Mouse (Mus musculus): ENCODE measurements at regions not wholly inside any gene's neighbourhood (a gene's known extent, or its start where the extent isn't known, plus 50 kb on each side); places are given as distances from the start of the nearest gene placed in this dataset.

GRCm38 (mm10) chr12:17089710-17090339, 78.3 kb upstream of the 2410004P03Rik start:
- Histone ChIP-seq H3K4me3 (ENCODE audit: low read length) (no peak overlapping the region), H3K9me3 (ENCODE audit: low read length) (no peaks in the 10 kb centered on the region), H3K9ac (replicated peaks; ENCODE audit: low read length) (no peak overlapping the region), H3K4me1 (ENCODE audit: insufficient read depth, low read length) (no peaks in the 10 kb centered on the region), H3K27ac (ENCODE audit: low read length) (no peak overlapping the region), H3K27me3 (ENCODE audit: insufficient read depth, low read length) (no peaks in the 10 kb centered on the region), H3K4me2 (replicated peaks; ENCODE audit: low read depth, low read length) (0 out of 2 replicates have a peak overlapping the region, but pooled peaks have one; percentile 6), H3K36me3 (ENCODE audit: insufficient read depth, low read length) (no peaks in the 10 kb centered on the region)
- WGBS, result 40% methylated on average over 7 of the region's 7 CpGs
- ATAC-seq (ENCODE audit: low FRiP score, low TSS enrichment), result peak; percentile 66; the same call in 1 of the 2 replicates

GRCm38 (mm10) chr12:17087388-17087787, 75.9 kb upstream of the 2410004P03Rik start:
- H3K4me2 ChIP-seq (replicated peaks; ENCODE audit: low read depth, low read length), result no peak overlapping the region
- no peaks in the 10 kb centered on the region for H3K27me3 ChIP-seq (ENCODE audit: insufficient read depth, low read length)
- H3K27ac ChIP-seq (ENCODE audit: low read length), result no peak overlapping the region
- no peak for ATAC-seq (ENCODE audit: low FRiP score, low TSS enrichment)
- H3K4me1 ChIP-seq (ENCODE audit: insufficient read depth, low read length), result no peaks in the 10 kb centered on the region
- H3K4me3 ChIP-seq (ENCODE audit: low read length), result no peak overlapping the region
- 61% methylated on average over 3 of the region's 3 CpGs for WGBS
- no peak overlapping the region for H3K9ac ChIP-seq (replicated peaks; ENCODE audit: low read length)
- H3K9me3 ChIP-seq (ENCODE audit: low read length), result no peaks in the 10 kb centered on the region
- H3K36me3 ChIP-seq (ENCODE audit: insufficient read depth, low read length), result no peaks in the 10 kb centered on the region

DNA sequence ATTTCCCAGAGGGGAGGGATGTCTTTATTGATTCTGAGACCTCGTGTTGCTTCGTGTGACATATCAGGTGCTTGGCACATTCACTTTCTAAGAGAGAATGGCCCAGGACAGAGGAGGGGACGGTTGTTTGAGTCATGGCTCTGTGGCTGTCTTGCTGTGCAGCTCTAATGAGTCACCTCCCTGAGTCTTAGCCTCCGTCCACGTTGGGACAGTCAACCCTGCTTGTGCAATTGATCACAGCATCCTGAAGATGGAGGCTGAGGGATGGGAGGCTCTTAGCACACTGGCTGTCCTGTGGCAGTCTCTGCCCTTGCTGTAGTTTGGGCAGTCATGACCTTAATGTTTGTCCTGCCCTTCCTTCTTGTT, 73.7 kb upstream of the 2410004P03Rik start:
- ATAC-seq (ENCODE audit: low FRiP score, low TSS enrichment), result no peak
- Histone ChIP-seq H3K4me3 (ENCODE audit: low read length) (no peak overlapping the region), H3K27me3 (ENCODE audit: insufficient read depth, low read length) (no peaks in the 10 kb centered on the region), H3K36me3 (ENCODE audit: insufficient read depth, low read length) (no peaks in the 10 kb centered on the region), H3K4me2 (replicated peaks; ENCODE audit: low read depth, low read length) (no peak overlapping the region), H3K9ac (replicated peaks; ENCODE audit: low read length) (no peak overlapping the region), H3K9me3 (ENCODE audit: low read length) (no peaks in the 10 kb centered on the region), H3K27ac (ENCODE audit: low read length) (no peak overlapping the region), H3K4me1 (ENCODE audit: insufficient read depth, low read length) (no peaks in the 10 kb centered on the region)
- 71% methylated on average over 5 of the region's 5 CpGs for WGBS

- 74% methylated on average over 9 of the region's 9 CpGs for WGBS
- Histone ChIP-seq H3K27me3 (ENCODE audit: insufficient read depth, low read length) (no peaks in the 10 kb centered on the region), H3K9ac (replicated peaks; ENCODE audit: low read length) (no peak overlapping the region), H3K4me1 (ENCODE audit: insufficient read depth, low read length) (no peaks in the 10 kb centered on the region), H3K9me3 (ENCODE audit: low read length) (no peaks in the 10 kb centered on the region), H3K4me3 (ENCODE audit: low read length) (no peak overlapping the region), H3K27ac (ENCODE audit: low read length) (no peak overlapping the region), H3K36me3 (ENCODE audit: insufficient read depth, low read length) (no peaks in the 10 kb centered on the region), H3K4me2 (replicated peaks; ENCODE audit: low read depth, low read length) (no peak overlapping the region)
- ATAC-seq (ENCODE audit: low FRiP score, low TSS enrichment), result no peak
Measured at GRCm38 (mm10) chr12:17084499-17085208, 73.1 kb upstream of the 2410004P03Rik start.

DNA sequence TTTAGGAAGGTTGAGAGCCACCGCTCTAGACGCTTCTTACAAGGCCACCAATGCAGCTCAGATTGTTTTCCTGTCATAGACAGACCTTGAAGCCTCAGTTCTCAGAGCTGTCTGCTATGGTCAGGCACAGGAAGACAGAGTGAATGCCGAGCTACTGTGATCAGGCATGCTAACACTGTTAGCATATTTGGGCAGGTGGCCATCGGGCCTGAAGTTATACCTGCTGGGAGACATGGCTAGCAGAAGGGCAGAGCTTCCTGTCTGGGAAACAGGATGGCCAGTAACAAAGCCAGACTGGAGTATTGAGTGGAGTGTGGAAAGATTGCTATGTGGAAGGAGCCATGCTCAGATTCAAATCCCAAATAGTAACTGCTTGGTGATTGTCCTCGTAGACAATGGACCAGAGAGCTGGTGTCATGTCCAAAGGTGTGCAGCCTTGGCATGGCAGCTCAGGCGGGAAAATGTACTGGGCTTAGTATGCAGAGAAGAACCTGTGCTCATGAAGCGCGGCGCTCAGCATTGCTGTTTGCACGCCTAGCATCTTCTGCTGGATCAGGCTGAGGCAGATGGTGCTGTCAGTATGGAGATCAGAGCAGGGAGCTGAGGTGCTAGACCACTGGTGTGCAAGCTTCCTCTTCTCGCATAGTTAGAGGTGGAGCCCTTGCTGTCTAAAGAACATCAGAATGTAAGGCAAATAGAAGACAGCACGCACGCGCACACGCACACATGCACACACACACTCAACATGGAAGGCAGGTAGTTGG, 60.3 kb upstream of the 2410004P03Rik start:
- H3K4me2 ChIP-seq (replicated peaks; ENCODE audit: low read depth, low read length), result no peak overlapping the region
- H3K9ac ChIP-seq (replicated peaks; ENCODE audit: low read length), result no peak overlapping the region
- no peaks in the 10 kb centered on the region for H3K4me1 ChIP-seq (ENCODE audit: insufficient read depth, low read length)
- no peaks in the 10 kb centered on the region for H3K27me3 ChIP-seq (ENCODE audit: insufficient read depth, low read length)
- ATAC-seq (ENCODE audit: low FRiP score, low TSS enrichment), result no peak
- no peak overlapping the region for H3K27ac ChIP-seq (ENCODE audit: low read length)
- WGBS, result 91% methylated on average over 15 of the region's 15 CpGs
- 0 out of 2 replicates have a peak, but pooled peaks cover 7% of the 10 kb centered on the region for H3K9me3 ChIP-seq (ENCODE audit: low read length)
- H3K4me3 ChIP-seq (ENCODE audit: low read length), result no peak overlapping the region
- H3K36me3 ChIP-seq (ENCODE audit: insufficient read depth, low read length), result no peaks in the 10 kb centered on the region

DNA sequence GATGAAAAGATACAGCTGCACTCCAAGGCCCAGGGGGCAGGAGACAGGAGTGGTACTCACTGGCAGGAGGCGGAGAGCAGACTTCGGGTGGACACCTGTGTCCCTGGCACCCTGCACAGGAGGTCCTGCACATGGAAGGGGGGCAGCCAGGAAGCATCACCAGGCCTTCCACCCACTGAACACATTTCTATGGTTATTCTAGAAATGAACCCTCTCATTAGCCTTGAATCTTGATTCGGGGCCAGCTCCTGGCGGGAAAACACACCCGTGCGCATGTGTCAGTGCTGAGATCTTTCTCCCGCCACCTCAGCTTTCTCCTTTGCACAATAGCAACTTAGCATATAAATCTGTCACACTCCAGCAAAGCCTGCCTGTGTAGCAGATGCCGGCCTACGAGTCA, 58.3 kb upstream of the 2410004P03Rik start:
- H3K36me3 ChIP-seq (ENCODE audit: insufficient read depth, low read length), result no peaks in the 10 kb centered on the region
- H3K4me2 ChIP-seq (replicated peaks; ENCODE audit: low read depth, low read length), result no peak overlapping the region
- no peaks in the 10 kb centered on the region for H3K4me1 ChIP-seq (ENCODE audit: insufficient read depth, low read length)
- no peak overlapping the region for H3K4me3 ChIP-seq (ENCODE audit: low read length)
- 61% methylated on average over 9 of the region's 9 CpGs for WGBS
- H3K27me3 ChIP-seq (ENCODE audit: insufficient read depth, low read length), result no peaks in the 10 kb centered on the region
- 0 out of 2 replicates have a peak, but pooled peaks cover 7% of the 10 kb centered on the region for H3K9me3 ChIP-seq (ENCODE audit: low read length)
- no peak overlapping the region for H3K9ac ChIP-seq (replicated peaks; ENCODE audit: low read length)
- H3K27ac ChIP-seq (ENCODE audit: low read length), result no peak overlapping the region
- ATAC-seq (ENCODE audit: low FRiP score, low TSS enrichment), result no peak

GRCm38 (mm10) chr12:17069161-17069560, 57.6 kb upstream of the 2410004P03Rik start:
- H3K27ac ChIP-seq (ENCODE audit: low read length), result no peak overlapping the region
- no peak overlapping the region for H3K9ac ChIP-seq (replicated peaks; ENCODE audit: low read length)
- H3K4me2 ChIP-seq (replicated peaks; ENCODE audit: low read depth, low read length), result no peak overlapping the region
- H3K27me3 ChIP-seq (ENCODE audit: insufficient read depth, low read length), result no peaks in the 10 kb centered on the region
- H3K4me3 ChIP-seq (ENCODE audit: low read length), result no peak overlapping the region
- no peak for ATAC-seq (ENCODE audit: low FRiP score, low TSS enrichment)
- 0 out of 2 replicates have a peak, but pooled peaks cover 6% of the 10 kb centered on the region for H3K9me3 ChIP-seq (ENCODE audit: low read length)
- H3K4me1 ChIP-seq (ENCODE audit: insufficient read depth, low read length), result no peaks in the 10 kb centered on the region
- 79% methylated on average over 5 of the region's 5 CpGs for WGBS
- no peaks in the 10 kb centered on the region for H3K36me3 ChIP-seq (ENCODE audit: insufficient read depth, low read length)

GRCm38 (mm10) chr12:17063920-17064319, 52.4 kb upstream of the 2410004P03Rik start:
- ATAC-seq (ENCODE audit: low FRiP score, low TSS enrichment), result no peak
- 0 out of 2 replicates have a peak, but pooled peaks cover 5% of the 10 kb centered on the region for H3K27me3 ChIP-seq (ENCODE audit: insufficient read depth, low read length)
- 53% methylated on average over 5 of the region's 5 CpGs for WGBS

More at GRCm38 (mm10) chr12:17063920-17064319, 52.4 kb upstream of the 2410004P03Rik start:
- H3K9ac ChIP-seq (replicated peaks; ENCODE audit: low read length), result no peak overlapping the region
- H3K4me3 ChIP-seq (ENCODE audit: low read length), result no peak overlapping the region
- no peaks in the 10 kb centered on the region for H3K9me3 ChIP-seq (ENCODE audit: low read length)
- H3K4me1 ChIP-seq (ENCODE audit: insufficient read depth, low read length), result no peaks in the 10 kb centered on the region
- no peak overlapping the region for H3K27ac ChIP-seq (ENCODE audit: low read length)
- H3K4me2 ChIP-seq (replicated peaks; ENCODE audit: low read depth, low read length), result no peak overlapping the region
- no peaks in the 10 kb centered on the region for H3K36me3 ChIP-seq (ENCODE audit: insufficient read depth, low read length)

All from kidney, embryonic 16.5 days (tissue).